Comparison of ENCODE assay signal across 9 mouse cellular contexts in genomic region chr2:4593433-4593832, GRCm38 (mm10). TPM values are rescaled to one million over a fixed set of nuclear protein-coding genes. Genes with fewer than 3 reads are reported as not detected.
A peak's percentile ranks its signal among the peaks of the same experiment; 100 is the strongest.
DNase-seq lines count a peak whose midpoint lies in the region; ATAC-seq lines count a peak whose summit lies in the region.
"Had no signal": no experiment of that assay in that cellular context is flagged by ENCODE, and none has a peak within 500 bp of the region (broad histone marks: within the 10 kb centered on the region; RNA-seq: fewer than 3 reads in every experiment).

No protein-coding gene starts in this region.

- 29% methylated on average over 9 of the region's 9 CpGs for WGBS in embryonic facial prominence, embryonic 15.5 days
- 25% methylated on average over 9 of the region's 9 CpGs for WGBS in heart, embryonic 12.5 days

- no peak overlapping the region for H3K4me3 ChIP-seq in embryonic facial prominence, embryonic 15.5 days (replicated peaks)
- no peak overlapping the region for H3K4me3 ChIP-seq in heart, embryonic 12.5 days
- H3K4me3 ChIP-seq: embryonic facial prominence, embryonic 12.5 days had no signal

- H3K4me1 ChIP-seq in embryonic facial prominence, embryonic 15.5 days: peaks cover 25% of the 10 kb centered on the region
- H3K4me1 ChIP-seq in heart, embryonic 12.5 days (replicated peaks): peaks cover 31% of the 10 kb centered on the region

- no peaks in the 10 kb centered on the region for H3K27me3 ChIP-seq in embryonic facial prominence, embryonic 15.5 days
- H3K27me3 ChIP-seq in heart, embryonic 12.5 days (replicated peaks): no peaks in the 10 kb centered on the region
- H3K27me3 ChIP-seq: embryonic facial prominence, embryonic 12.5 days had no signal

- H3K36me3 ChIP-seq in embryonic facial prominence, embryonic 15.5 days: peaks cover 74% of the 10 kb centered on the region
- H3K36me3 ChIP-seq in heart, embryonic 12.5 days: peaks cover 92% of the 10 kb centered on the region

- H3K9ac ChIP-seq in embryonic facial prominence, embryonic 15.5 days: no peak overlapping the region
- no peak overlapping the region for H3K9ac ChIP-seq in heart, embryonic 12.5 days
- H3K9ac ChIP-seq: embryonic facial prominence, embryonic 12.5 days had no signal

- ATAC-seq in embryonic facial prominence, embryonic 15.5 days (ENCODE audit: insufficient number of reproducible peaks, low FRiP score, low TSS enrichment, low read depth): peak; percentile 53; the same call in 1 of the 2 replicates
- peak; percentile 83 for ATAC-seq in heart, embryonic 12.5 days (ENCODE audit: insufficient number of reproducible peaks, low FRiP score)

- H3K4me2 ChIP-seq in embryonic facial prominence, embryonic 15.5 days (replicated peaks): no peak overlapping the region
- no peak overlapping the region for H3K4me2 ChIP-seq in heart, embryonic 12.5 days
- H3K4me2 ChIP-seq: embryonic facial prominence, embryonic 12.5 days had no signal

- peak overlapping the region; percentile 63 for H3K27ac ChIP-seq in embryonic facial prominence, embryonic 15.5 days (replicated peaks)
- H3K27ac ChIP-seq in heart, embryonic 12.5 days (ENCODE audit: poor library complexity, severe bottlenecking): peak overlapping the region; percentile 18; the same call in 1 of the 2 replicates
- H3K27ac ChIP-seq: embryonic facial prominence, embryonic 12.5 days had no signal

- peak; percentile 80 for DNase-seq in 3T3-L1 (ENCODE audit: low read depth, low spot score)
- peak; percentile 52 for DNase-seq in MN1 (ENCODE audit: low spot score)
- DNase-seq in kidney, postnatal 10 days: peak; percentile 74
- peak; percentile 94 for DNase-seq in lung, postnatal 36 days
- DNase-seq in urinary bladder, postnatal 25 days (ENCODE audit: low spot score): peak; percentile 33
- DNase-seq in natural killer cell, adult 2 months (ENCODE audit: low spot score in 2 of 2): no peak

- no peaks in the 10 kb centered on the region for H3K9me3 ChIP-seq in embryonic facial prominence, embryonic 15.5 days (replicated peaks)
- H3K9me3 ChIP-seq in heart, embryonic 12.5 days (replicated peaks): no peaks in the 10 kb centered on the region
- H3K9me3 ChIP-seq: embryonic facial prominence, embryonic 12.5 days had no signal

RNA-seq across cellular contexts. Expression of gene Prpf18, which starts 58.5 kb away (rescaled TPM):
- 36.6 and 37.9 TPM in 2 replicates for polyA plus RNA-seq in embryonic facial prominence, embryonic 15.5 days (2015; fragmentation: Nextera tagmentation; extraction: Ambion mirVana)
- 35.7 and 36.1 TPM in 2 replicates for polyA plus RNA-seq in heart, embryonic 12.5 days (2016; fragmentation: Nextera tagmentation; extraction: Ambion mirVana)

Comparison
In these comparisons a context has a peak if more than half of its experiments do, and no peak if none do; other contexts are left out.
1. DNase-seq: peak in 3T3-L1 (single experiment), MN1 (single experiment), kidney, postnatal 10 days (single experiment), lung, postnatal 36 days (single experiment) and urinary bladder, postnatal 25 days (single experiment); none in natural killer cell, adult 2 months (0 of 2).